Mouse (Mus musculus): ENCODE measurements around the gene Ppox. TPM values are rescaled to one million over a fixed set of nuclear protein-coding genes. Genes with fewer than 3 reads are reported as not detected.

Gene Ppox
- polyA plus RNA-seq, 1 experiment: 7.1 TPM

- Histone ChIP-seq H3K27me3 (ENCODE audit: control insufficient read depth, insufficient read depth, low read length) (no peaks in the 10 kb centered on the region), H3K36me3 (ENCODE audit: control insufficient read depth, insufficient read depth, low read length) (no peaks in the 10 kb centered on the region), H3K4me3 (ENCODE audit: control insufficient read depth, low read depth, low read length) (no peak overlapping the region), H3K4me1 (ENCODE audit: control insufficient read depth, insufficient read depth, low read length) (no peaks in the 10 kb centered on the region; the same call in 1 of the 2 replicates), H3K27ac (ENCODE audit: control insufficient read depth, insufficient read depth, low read depth, low read length) (no peak overlapping the region; the same call in 1 of the 2 replicates)
- TF ChIP-seq POLR2A (IDR thresholded peaks at IDR 0.05; ENCODE audit: control insufficient read depth, low read depth, low read length) (no peak), CTCF (IDR thresholded peaks at IDR 0.05; ENCODE audit: control insufficient read depth, insufficient read depth, insufficient replicate concordance, low read depth, low read length) (no peak)
These were observed 17.1 kb downstream of the Ppox start for GRCm38 (mm10) chr1:171263666-171264461.

GRCm38 (mm10) chr1:171263185-171263611, 17.8 kb downstream of the Ppox start:
- no peak for TF ChIP-seq CTCF (IDR thresholded peaks at IDR 0.05; ENCODE audit: control insufficient read depth, insufficient read depth, insufficient replicate concordance, low read depth, low read length)
- no peak for TF ChIP-seq POLR2A (IDR thresholded peaks at IDR 0.05; ENCODE audit: control insufficient read depth, low read depth, low read length)
- Histone ChIP-seq H3K36me3 (ENCODE audit: control insufficient read depth, insufficient read depth, low read length) (no peaks in the 10 kb centered on the region), H3K27ac (ENCODE audit: control insufficient read depth, insufficient read depth, low read depth, low read length) (0 out of 2 replicates have a peak overlapping the region, but pooled peaks have one; percentile 78), H3K4me3 (ENCODE audit: control insufficient read depth, low read depth, low read length) (no peak overlapping the region), H3K4me1 (ENCODE audit: control insufficient read depth, insufficient read depth, low read length) (no peaks in the 10 kb centered on the region; the same call in 1 of the 2 replicates), H3K27me3 (ENCODE audit: control insufficient read depth, insufficient read depth, low read length) (no peaks in the 10 kb centered on the region)

GRCm38 (mm10) chr1:171262594-171263130, 18.3 kb downstream of the Ppox start:
- Histone ChIP-seq H3K36me3 (ENCODE audit: control insufficient read depth, insufficient read depth, low read length) (no peaks in the 10 kb centered on the region), H3K27me3 (ENCODE audit: control insufficient read depth, insufficient read depth, low read length) (no peaks in the 10 kb centered on the region), H3K27ac (ENCODE audit: control insufficient read depth, insufficient read depth, low read depth, low read length) (peak overlapping the region; percentile 78), H3K4me1 (ENCODE audit: control insufficient read depth, insufficient read depth, low read length) (no peaks in the 10 kb centered on the region; the same call in 1 of the 2 replicates), H3K4me3 (ENCODE audit: control insufficient read depth, low read depth, low read length) (no peak overlapping the region)
- TF ChIP-seq CTCF (IDR thresholded peaks at IDR 0.05; ENCODE audit: control insufficient read depth, insufficient read depth, insufficient replicate concordance, low read depth, low read length) (no peak), POLR2A (IDR thresholded peaks at IDR 0.05; ENCODE audit: control insufficient read depth, low read depth, low read length) (no peak)

- Histone ChIP-seq H3K27me3 (ENCODE audit: control insufficient read depth, insufficient read depth, low read length) (no peaks in the 10 kb centered on the region), H3K4me1 (ENCODE audit: control insufficient read depth, insufficient read depth, low read length) (peaks cover 5% of the 10 kb centered on the region), H3K4me3 (ENCODE audit: control insufficient read depth, low read depth, low read length) (no peak overlapping the region), H3K36me3 (ENCODE audit: control insufficient read depth, insufficient read depth, low read length) (no peaks in the 10 kb centered on the region), H3K27ac (ENCODE audit: control insufficient read depth, insufficient read depth, low read depth, low read length) (no peak overlapping the region; the same call in 1 of the 2 replicates)
- TF ChIP-seq POLR2A (IDR thresholded peaks at IDR 0.05; ENCODE audit: control insufficient read depth, low read depth, low read length): no peak
- TF ChIP-seq CTCF (IDR thresholded peaks at IDR 0.05; ENCODE audit: control insufficient read depth, insufficient read depth, insufficient replicate concordance, low read depth, low read length): no peak
These were observed 20.7 kb downstream of the Ppox start for GRCm38 (mm10) chr1:171260316-171260715.

GRCm38 (mm10) chr1:171258921-171259320, 22.1 kb downstream of the Ppox start:
- H3K27me3 ChIP-seq (ENCODE audit: control insufficient read depth, insufficient read depth, low read length): no peaks in the 10 kb centered on the region
- no peak for TF ChIP-seq POLR2A (IDR thresholded peaks at IDR 0.05; ENCODE audit: control insufficient read depth, low read depth, low read length)
- TF ChIP-seq CTCF (IDR thresholded peaks at IDR 0.05; ENCODE audit: control insufficient read depth, insufficient read depth, insufficient replicate concordance, low read depth, low read length): no peak
- H3K4me3 ChIP-seq (ENCODE audit: control insufficient read depth, low read depth, low read length): no peak overlapping the region
- H3K36me3 ChIP-seq (ENCODE audit: control insufficient read depth, insufficient read depth, low read length): no peaks in the 10 kb centered on the region
- H3K27ac ChIP-seq (ENCODE audit: control insufficient read depth, insufficient read depth, low read depth, low read length): no peak overlapping the region
- H3K4me1 ChIP-seq (ENCODE audit: control insufficient read depth, insufficient read depth, low read length): peaks cover 5% of the 10 kb centered on the region

- Histone ChIP-seq H3K27me3 (ENCODE audit: control insufficient read depth, insufficient read depth, low read length) (no peaks in the 10 kb centered on the region), H3K4me1 (ENCODE audit: control insufficient read depth, insufficient read depth, low read length) (peaks cover 5% of the 10 kb centered on the region), H3K36me3 (ENCODE audit: control insufficient read depth, insufficient read depth, low read length) (no peaks in the 10 kb centered on the region), H3K4me3 (ENCODE audit: control insufficient read depth, low read depth, low read length) (no peak overlapping the region), H3K27ac (ENCODE audit: control insufficient read depth, insufficient read depth, low read depth, low read length) (no peak overlapping the region)
- TF ChIP-seq POLR2A (IDR thresholded peaks at IDR 0.05; ENCODE audit: control insufficient read depth, low read depth, low read length): no peak
- TF ChIP-seq CTCF (IDR thresholded peaks at IDR 0.05; ENCODE audit: control insufficient read depth, insufficient read depth, insufficient replicate concordance, low read depth, low read length): no peak
These were observed 23.2 kb downstream of the Ppox start for GRCm38 (mm10) chr1:171257781-171258180.

- H3K36me3 ChIP-seq (ENCODE audit: control insufficient read depth, insufficient read depth, low read length): no peaks in the 10 kb centered on the region
- H3K27ac ChIP-seq (ENCODE audit: control insufficient read depth, insufficient read depth, low read depth, low read length): no peak overlapping the region
- peaks cover 5% of the 10 kb centered on the region for H3K4me1 ChIP-seq (ENCODE audit: control insufficient read depth, insufficient read depth, low read length)
- TF ChIP-seq POLR2A (IDR thresholded peaks at IDR 0.05; ENCODE audit: control insufficient read depth, low read depth, low read length): no peak
- TF ChIP-seq CTCF (IDR thresholded peaks at IDR 0.05; ENCODE audit: control insufficient read depth, insufficient read depth, insufficient replicate concordance, low read depth, low read length): no peak
- H3K4me3 ChIP-seq (ENCODE audit: control insufficient read depth, low read depth, low read length): no peak overlapping the region
- H3K27me3 ChIP-seq (ENCODE audit: control insufficient read depth, insufficient read depth, low read length): no peaks in the 10 kb centered on the region
These were observed 23.9 kb downstream of the Ppox start for GRCm38 (mm10) chr1:171256937-171257548.
